Comparison of ENCODE assay signal across 26 mouse cellular contexts in the genomic region with DNA sequence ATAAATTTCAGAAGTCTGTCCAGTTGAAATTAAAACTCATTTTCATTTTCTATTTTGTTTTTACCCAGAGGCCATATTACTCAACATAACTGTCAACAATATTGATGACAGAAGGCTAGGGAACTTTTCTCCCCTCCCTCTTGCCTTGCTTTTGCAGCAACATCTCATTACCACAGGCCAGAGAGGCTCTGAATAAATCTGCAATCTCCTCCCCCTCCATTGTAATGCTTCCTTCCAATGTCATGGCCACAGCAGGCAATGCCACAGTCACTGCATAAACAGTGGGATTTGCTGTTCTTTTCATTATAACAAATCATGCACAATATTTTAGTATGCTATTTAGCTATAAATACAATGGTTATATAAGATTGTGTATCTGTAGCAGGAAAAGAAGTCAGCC.
A peak's percentile ranks its signal among the peaks of the same experiment; 100 is the strongest.
DNase-seq lines count a peak whose midpoint lies in the region; ATAC-seq lines count a peak whose summit lies in the region.
"Had no signal": no experiment of that assay in that cellular context is flagged by ENCODE, and none has a peak within 500 bp of the region (broad histone marks: within the 10 kb centered on the region; RNA-seq: fewer than 3 reads in every experiment).

No protein-coding gene starts in this region.

- DNase-seq in forebrain, embryonic 10.5 days (ENCODE audit: extremely low spot score, low spot score), result no peak
- DNase-seq in midbrain, embryonic 11.5 days (ENCODE audit: low spot score, missing footprints), result no peak
- peak; percentile 17 for DNase-seq in NIH3T3 (ENCODE audit: low read depth)
- peak; percentile 17 for DNase-seq in brain, adult 2 months (ENCODE audit: low read depth, low spot score)
- DNase-seq in heart, adult 11 months, result no peak
- DNase-seq: cerebellum, adult 9-10 months; gastrocnemius, postnatal 25 days; heart, adult 2 months; heart, postnatal 14 days; kidney, postnatal 25 days; liver; lung, postnatal 36 days; right cerebral cortex, adult 18-20 months; right cerebral cortex, postnatal 4 days; thymus, postnatal 14 days had no signal

- H3K36me3 ChIP-seq in forebrain, embryonic 12.5 days (replicated peaks), result no peaks in the 10 kb centered on the region
- H3K36me3 ChIP-seq in forebrain, embryonic 10.5 days (replicated peaks), result no peaks in the 10 kb centered on the region
- H3K36me3 ChIP-seq in midbrain, embryonic 11.5 days (ENCODE audit: control insufficient read depth, insufficient read depth, low read length), result no peaks in the 10 kb centered on the region
- H3K36me3 ChIP-seq in midbrain, embryonic 15.5 days (replicated peaks), result no peaks in the 10 kb centered on the region
- H3K36me3 ChIP-seq: embryonic facial prominence, embryonic 10.5 days; heart, embryonic 13.5 days; limb, embryonic 10.5 days; liver, embryonic 15.5 days; lung, embryonic 15.5 days had no signal

- peaks cover 5% of the 10 kb centered on the region; the same call in 1 of the 2 replicates for H3K4me1 ChIP-seq in forebrain, embryonic 12.5 days
- H3K4me1 ChIP-seq in forebrain, embryonic 10.5 days, result peaks cover 4% of the 10 kb centered on the region; the same call in 1 of the 2 replicates
- H3K4me1 ChIP-seq in midbrain, embryonic 11.5 days (ENCODE audit: control insufficient read depth, insufficient read depth, low read length), result no peaks in the 10 kb centered on the region
- no peaks in the 10 kb centered on the region for H3K4me1 ChIP-seq in midbrain, embryonic 15.5 days
- H3K4me1 ChIP-seq: embryonic facial prominence, embryonic 10.5 days; heart, embryonic 13.5 days; limb, embryonic 10.5 days; liver, embryonic 15.5 days; lung, embryonic 15.5 days; megakaryocyte, embryonic 14.5 days had no signal

- H3K27ac ChIP-seq in forebrain, embryonic 12.5 days, result no peak overlapping the region
- H3K27ac ChIP-seq in forebrain, embryonic 10.5 days, result no peak overlapping the region
- no peak overlapping the region for H3K27ac ChIP-seq in midbrain, embryonic 11.5 days (ENCODE audit: low read depth, low read length)
- no peak overlapping the region for H3K27ac ChIP-seq in midbrain, embryonic 15.5 days
- H3K27ac ChIP-seq: embryonic facial prominence, embryonic 10.5 days; heart, adult 2 months; heart, embryonic 13.5 days; layer of hippocampus, adult 2 months; limb, embryonic 10.5 days; liver, embryonic 15.5 days; lung, embryonic 15.5 days had no signal

- no peak overlapping the region for H3K4me2 ChIP-seq in forebrain, embryonic 12.5 days
- H3K4me2 ChIP-seq in midbrain, embryonic 11.5 days, result no peak overlapping the region
- H3K4me2 ChIP-seq in midbrain, embryonic 15.5 days, result no peak overlapping the region
- H3K4me2 ChIP-seq: heart, embryonic 13.5 days; liver, embryonic 15.5 days; lung, embryonic 15.5 days had no signal

- H3K4me3 ChIP-seq in forebrain, embryonic 12.5 days (replicated peaks), result no peak overlapping the region
- H3K4me3 ChIP-seq in forebrain, embryonic 10.5 days, result no peak overlapping the region
- no peak overlapping the region for H3K4me3 ChIP-seq in midbrain, embryonic 11.5 days (ENCODE audit: low read depth, low read length)
- no peak overlapping the region for H3K4me3 ChIP-seq in midbrain, embryonic 15.5 days
- H3K4me3 ChIP-seq: embryonic facial prominence, embryonic 10.5 days; heart, adult 2 months; heart, embryonic 13.5 days; layer of hippocampus, adult 2 months; limb, embryonic 10.5 days; liver, embryonic 15.5 days; lung, embryonic 15.5 days; megakaryocyte, embryonic 14.5 days had no signal

- no peak overlapping the region for H3K9ac ChIP-seq in forebrain, embryonic 12.5 days
- no peak overlapping the region for H3K9ac ChIP-seq in midbrain, embryonic 11.5 days (ENCODE audit: low read length)
- no peak overlapping the region for H3K9ac ChIP-seq in midbrain, embryonic 15.5 days
- H3K9ac ChIP-seq: heart, embryonic 13.5 days; liver, embryonic 15.5 days; lung, embryonic 15.5 days had no signal

- ATAC-seq in forebrain, embryonic 12.5 days (ENCODE audit: low FRiP score), result 0 out of 2 replicates have a peak, but pooled peaks have one; percentile 36
- peak; percentile 52; the same call in 1 of the 2 replicates for ATAC-seq in midbrain, embryonic 11.5 days (ENCODE audit: low FRiP score)
- no peak for ATAC-seq in midbrain, embryonic 15.5 days (replicated peaks)
- ATAC-seq: hindbrain, embryonic 16.5 days; intestine, embryonic 16.5 days had no signal

- H3K27me3 ChIP-seq in forebrain, embryonic 12.5 days, result no peaks in the 10 kb centered on the region
- no peaks in the 10 kb centered on the region for H3K27me3 ChIP-seq in forebrain, embryonic 10.5 days (ENCODE audit: poor library complexity, severe bottlenecking)
- no peaks in the 10 kb centered on the region for H3K27me3 ChIP-seq in midbrain, embryonic 11.5 days (ENCODE audit: control insufficient read depth, insufficient read depth, low read length)
- no peaks in the 10 kb centered on the region for H3K27me3 ChIP-seq in midbrain, embryonic 15.5 days (replicated peaks)
- H3K27me3 ChIP-seq: heart, embryonic 13.5 days; liver, embryonic 15.5 days; lung, embryonic 15.5 days; megakaryocyte, embryonic 14.5 days had no signal

- no peaks in the 10 kb centered on the region for H3K9me3 ChIP-seq in forebrain, embryonic 12.5 days
- H3K9me3 ChIP-seq in forebrain, embryonic 10.5 days, result no peaks in the 10 kb centered on the region
- no peaks in the 10 kb centered on the region for H3K9me3 ChIP-seq in midbrain, embryonic 11.5 days (ENCODE audit: control insufficient read depth, low read length)
- H3K9me3 ChIP-seq in midbrain, embryonic 15.5 days, result no peaks in the 10 kb centered on the region
- H3K9me3 ChIP-seq: embryonic facial prominence, embryonic 10.5 days; heart, embryonic 13.5 days; limb, embryonic 10.5 days; liver, embryonic 15.5 days; lung, embryonic 15.5 days; megakaryocyte, embryonic 14.5 days had no signal

Comparison
In these comparisons a context has a peak if more than half of its experiments do, and no peak if none do; other contexts are left out.
1. DNase-seq: peak in NIH3T3 (single experiment) and brain, adult 2 months (single experiment); none in forebrain, embryonic 10.5 days (single experiment), midbrain, embryonic 11.5 days (single experiment) and heart, adult 11 months (single experiment).